Mouse (Mus musculus) ES-Bruce4 (cell line): ENCODE measurements around the gene Capn13.

Source experiments
- CTCF ChIP-seq: IDR thresholded peaks from one replicate; pipeline ENCODE4 v1.8.1; 2011; ENCODE audit warnings: low read depth, low read length
- POLR2A ChIP-seq: IDR thresholded peaks from one replicate; pipeline ENCODE4 v1.8.1; 2011; ENCODE audit warnings: low read length; ENCODE audit not compliant: insufficient read depth

- TF ChIP-seq CTCF (no peak), POLR2A (no peak)
Observed at GRCm38 (mm10) chr17:73329071-73329470, 71.6 kb downstream of the Capn13 start.
